8 mouse cellular contexts compared by ENCODE assay signal in genomic region chr9:113719063-113719462, GRCm38 (mm10). TPM values are rescaled to one million over a fixed set of nuclear protein-coding genes. Genes with fewer than 3 reads are reported as not detected.
DNase-seq lines count a peak whose midpoint lies in the region; ATAC-seq and TF ChIP-seq lines count a peak whose summit lies in the region.

No protein-coding gene starts in this region.

- no peaks in the 10 kb centered on the region for H3K27me3 ChIP-seq in forebrain, embryonic 14.5 days (replicated peaks; ENCODE audit: control insufficient read depth, insufficient read depth, low read length)
- H3K27me3 ChIP-seq in forebrain, embryonic 10.5 days (ENCODE audit: poor library complexity, severe bottlenecking): no peaks in the 10 kb centered on the region
- H3K27me3 ChIP-seq in midbrain, postnatal 0 days (ENCODE audit: insufficient read depth, low read length): no peaks in the 10 kb centered on the region
- no peaks in the 10 kb centered on the region for H3K27me3 ChIP-seq in midbrain, embryonic 15.5 days (replicated peaks)
- no peaks in the 10 kb centered on the region for H3K27me3 ChIP-seq in kidney, embryonic 16.5 days (ENCODE audit: insufficient read depth, low read length)

- peak; percentile 55 for DNase-seq in forebrain, embryonic 14.5 days (ENCODE audit: low spot score)
- no peak for DNase-seq in forebrain, embryonic 10.5 days (ENCODE audit: extremely low spot score, low spot score)
- peak; percentile 60 for DNase-seq in midbrain, postnatal 0 days (ENCODE audit: low spot score)
- DNase-seq in embryo, embryonic 10.5 days (ENCODE audit: low spot score): peak; percentile 52
- DNase-seq in retina, postnatal 1 day: peak; percentile 67
- DNase-seq in urinary bladder, adult 2 months (ENCODE audit: low spot score): no peak

- no peak overlapping the region for H3K9ac ChIP-seq in forebrain, embryonic 14.5 days (ENCODE audit: low read length)
- no peak overlapping the region for H3K9ac ChIP-seq in midbrain, postnatal 0 days (replicated peaks; ENCODE audit: low read length, poor library complexity, severe bottlenecking)
- no peak overlapping the region for H3K9ac ChIP-seq in midbrain, embryonic 15.5 days
- H3K9ac ChIP-seq in kidney, embryonic 16.5 days (replicated peaks; ENCODE audit: low read length): no peak overlapping the region

- no peak overlapping the region for H3K27ac ChIP-seq in forebrain, embryonic 14.5 days (ENCODE audit: low read depth, low read length)
- no peak overlapping the region for H3K27ac ChIP-seq in forebrain, embryonic 10.5 days
- H3K27ac ChIP-seq in midbrain, postnatal 0 days (ENCODE audit: low read depth, low read length): no peak overlapping the region
- H3K27ac ChIP-seq in midbrain, embryonic 15.5 days: no peak overlapping the region
- no peak overlapping the region for H3K27ac ChIP-seq in kidney, embryonic 16.5 days (ENCODE audit: low read length)

- no peaks in the 10 kb centered on the region for H3K4me1 ChIP-seq in forebrain, embryonic 14.5 days (ENCODE audit: control insufficient read depth, insufficient read depth, low read length)
- H3K4me1 ChIP-seq in forebrain, embryonic 10.5 days: no peaks in the 10 kb centered on the region
- no peaks in the 10 kb centered on the region for H3K4me1 ChIP-seq in midbrain, postnatal 0 days (ENCODE audit: insufficient read depth, low read length)
- no peaks in the 10 kb centered on the region for H3K4me1 ChIP-seq in midbrain, embryonic 15.5 days
- no peaks in the 10 kb centered on the region for H3K4me1 ChIP-seq in kidney, embryonic 16.5 days (ENCODE audit: insufficient read depth, low read length)

- no peaks in the 10 kb centered on the region for H3K36me3 ChIP-seq in forebrain, embryonic 14.5 days (ENCODE audit: control insufficient read depth, insufficient read depth, low read length)
- no peaks in the 10 kb centered on the region for H3K36me3 ChIP-seq in forebrain, embryonic 10.5 days (replicated peaks)
- no peaks in the 10 kb centered on the region for H3K36me3 ChIP-seq in midbrain, postnatal 0 days (ENCODE audit: insufficient read depth, low read length)
- no peaks in the 10 kb centered on the region for H3K36me3 ChIP-seq in midbrain, embryonic 15.5 days (replicated peaks)
- H3K36me3 ChIP-seq in kidney, embryonic 16.5 days (ENCODE audit: insufficient read depth, low read length): no peaks in the 10 kb centered on the region

- H3K4me2 ChIP-seq in forebrain, embryonic 14.5 days (ENCODE audit: low read length): no peak overlapping the region
- no peak overlapping the region for H3K4me2 ChIP-seq in midbrain, postnatal 0 days (ENCODE audit: low read depth, low read length, poor library complexity, severe bottlenecking)
- H3K4me2 ChIP-seq in midbrain, embryonic 15.5 days: no peak overlapping the region
- H3K4me2 ChIP-seq in kidney, embryonic 16.5 days (replicated peaks; ENCODE audit: low read depth, low read length): no peak overlapping the region

- H3K9me3 ChIP-seq in forebrain, embryonic 14.5 days (replicated peaks; ENCODE audit: control insufficient read depth, low read length): no peaks in the 10 kb centered on the region
- no peaks in the 10 kb centered on the region for H3K9me3 ChIP-seq in forebrain, embryonic 10.5 days
- H3K9me3 ChIP-seq in midbrain, postnatal 0 days (ENCODE audit: low read length): no peaks in the 10 kb centered on the region
- H3K9me3 ChIP-seq in midbrain, embryonic 15.5 days: no peaks in the 10 kb centered on the region
- no peaks in the 10 kb centered on the region for H3K9me3 ChIP-seq in kidney, embryonic 16.5 days (ENCODE audit: low read length)

- TF ChIP-seq CTCF in midbrain, postnatal 0 days (IDR thresholded peaks at IDR 0.05): peak; percentile 74

- no peak overlapping the region for H3K4me3 ChIP-seq in forebrain, embryonic 14.5 days (ENCODE audit: low read depth, low read length)
- no peak overlapping the region for H3K4me3 ChIP-seq in forebrain, embryonic 10.5 days
- no peak overlapping the region for H3K4me3 ChIP-seq in midbrain, postnatal 0 days (ENCODE audit: low read depth, low read length)
- no peak overlapping the region for H3K4me3 ChIP-seq in midbrain, embryonic 15.5 days
- H3K4me3 ChIP-seq in kidney, embryonic 16.5 days (ENCODE audit: low read length): no peak overlapping the region

- ATAC-seq in forebrain, embryonic 14.5 days: 0 out of 2 replicates have a peak, but pooled peaks have one; percentile 57
- no peak; the same call in 1 of the 2 replicates for ATAC-seq in midbrain, postnatal 0 days (ENCODE audit: low FRiP score)
- ATAC-seq in midbrain, embryonic 15.5 days (replicated peaks): no peak
- ATAC-seq in kidney, embryonic 16.5 days (ENCODE audit: low FRiP score, low TSS enrichment): peak; percentile 57; the same call in 1 of the 2 replicates

- 29% methylated on average over 5 of the region's 5 CpGs for WGBS in forebrain, embryonic 14.5 days
- WGBS in forebrain, embryonic 10.5 days: 44% methylated on average over 5 of the region's 5 CpGs
- WGBS in midbrain, postnatal 0 days: 34% methylated on average over 5 of the region's 5 CpGs
- 27% methylated on average over 5 of the region's 5 CpGs for WGBS in midbrain, embryonic 15.5 days
- WGBS in kidney, embryonic 16.5 days: 48% methylated on average over 5 of the region's 5 CpGs

RNA-seq across cellular contexts. Expression of gene Pdcd6ip, which starts 11.0 kb away (rescaled TPM):
- polyA plus RNA-seq in forebrain, embryonic 14.5 days (2014; fragmentation: Nextera tagmentation; extraction: Ambion mirVana): 29.6 and 41.5 TPM in 2 replicates
- 56.7 and 56.9 TPM in 2 replicates for polyA plus RNA-seq in forebrain, embryonic 10.5 days (2016; fragmentation: Nextera tagmentation; extraction: Ambion mirVana)
- 25.4 and 28.7 TPM in 2 replicates for total RNA-seq in midbrain, postnatal 0 days (2014; rRNA removed)
- polyA plus RNA-seq in midbrain, postnatal 0 days (2015; fragmentation: Nextera tagmentation; extraction: Ambion mirVana): 25.7 and 25.8 TPM in 2 replicates
- polyA plus RNA-seq in midbrain, embryonic 15.5 days (2015; fragmentation: Nextera tagmentation; extraction: Ambion mirVana): 34.8 and 36.8 TPM in 2 replicates
- 86.6 and 96.8 TPM in 2 replicates for polyA plus RNA-seq in kidney, embryonic 16.5 days (2015; fragmentation: Nextera tagmentation; extraction: Ambion mirVana)
- polyA plus RNA-seq in urinary bladder, adult 2 months (2012; rRNA removed): 79.6 and 83.8 TPM in 2 replicates

RNA-seq across cellular contexts. Expression of gene Clasp2, which starts 22.2 kb away (rescaled TPM):
- polyA plus RNA-seq in forebrain, embryonic 14.5 days (2014; fragmentation: Nextera tagmentation; extraction: Ambion mirVana): 86.2 and 124 TPM in 2 replicates
- polyA plus RNA-seq in forebrain, embryonic 10.5 days (2016; fragmentation: Nextera tagmentation; extraction: Ambion mirVana): 33.8 and 36.8 TPM in 2 replicates
- total RNA-seq in midbrain, postnatal 0 days (2014; rRNA removed): 266 and 311 TPM in 2 replicates
- 109 and 120 TPM in 2 replicates for polyA plus RNA-seq in midbrain, postnatal 0 days (2015; fragmentation: Nextera tagmentation; extraction: Ambion mirVana)
- 126 and 143 TPM in 2 replicates for polyA plus RNA-seq in midbrain, embryonic 15.5 days (2015; fragmentation: Nextera tagmentation; extraction: Ambion mirVana)
- 23.0 and 24.4 TPM in 2 replicates for polyA plus RNA-seq in kidney, embryonic 16.5 days (2015; fragmentation: Nextera tagmentation; extraction: Ambion mirVana)
- polyA plus RNA-seq in urinary bladder, adult 2 months (2012; rRNA removed): 12.0 and 15.6 TPM in 2 replicates

Comparison
In these comparisons a context has a peak if more than half of its experiments do, and no peak if none do; other contexts are left out.
1. DNase-seq: peak in forebrain, embryonic 14.5 days (single experiment), midbrain, postnatal 0 days (single experiment), embryo, embryonic 10.5 days (single experiment) and retina, postnatal 1 day (single experiment); none in forebrain, embryonic 10.5 days (single experiment) and urinary bladder, adult 2 months (single experiment).
2. ATAC-seq: peak in forebrain, embryonic 14.5 days (single experiment) and kidney, embryonic 16.5 days (single experiment); none in midbrain, postnatal 0 days (single experiment) and midbrain, embryonic 15.5 days (single experiment).